Mouse (Mus musculus) limb, embryonic 14.5 days (tissue): Measurements from ENCODE around the gene Taok2. TPM values are rescaled to one million over a fixed set of nuclear protein-coding genes. Genes with fewer than 3 reads are reported as not detected.

Experiments used
- ATAC-seq: fragments of 200-750 bp; cut with Nextera tagmentation; 2 replicates; pipeline ENCODE4 v1.8.0; 2017; ENCODE audit warnings: low read depth, moderate number of reproducible peaks, moderate TSS enrichment; ENCODE audit not compliant: low FRiP score
- DNase-seq: peaks from one replicate; pipeline ENCODE4 v3.0.0-alpha.2; 2015; ENCODE audit warnings: low spot score
- H3K27ac ChIP-seq: fragments of 300-500 bp; sonication (generic); replicated peaks from 2 replicates; pipeline ENCODE4 v1.5.1; 2014; ENCODE audit warnings: low read depth, mild to moderate bottlenecking, low read length, moderate library complexity, mixed read lengths
- H3K27me3 ChIP-seq: fragments of 300-500 bp; sonication (generic); 2 replicates; pipeline ENCODE4 v1.6.1; 2014; ENCODE audit warnings: low read length, mixed read lengths; ENCODE audit not compliant: control insufficient read depth, insufficient read depth
- H3K36me3 ChIP-seq: fragments of 300-500 bp; sonication (generic); 2 replicates; pipeline ENCODE4 v1.6.1; 2014; ENCODE audit warnings: mild to moderate bottlenecking, low read length, moderate library complexity, mixed read lengths; ENCODE audit not compliant: control insufficient read depth, insufficient read depth
- H3K4me1 ChIP-seq: fragments of 300-500 bp; sonication (generic); 2 replicates; pipeline ENCODE4 v1.6.1; 2014; ENCODE audit warnings: antibody characterized with exemption, low read length, mixed read lengths; ENCODE audit not compliant: control insufficient read depth, insufficient read depth
- H3K4me2 ChIP-seq: fragments of 300-500 bp; sonication (generic); replicated peaks from 2 replicates; pipeline ENCODE4 v1.6.1; 2014; ENCODE audit warnings: low read depth, mild to moderate bottlenecking, low read length, moderate library complexity; ENCODE audit not compliant: severe bottlenecking
- H3K4me3 ChIP-seq: fragments of 300-500 bp; sonication (generic); replicated peaks from 2 replicates; pipeline ENCODE4 v1.5.1; 2014; ENCODE audit warnings: low read length
- H3K9ac ChIP-seq: fragments of 300-500 bp; sonication (generic); 2 replicates; pipeline ENCODE4 v1.6.1; 2014; ENCODE audit warnings: mild to moderate bottlenecking, low read depth, low read length, moderate library complexity; ENCODE audit not compliant: severe bottlenecking
- H3K9me3 ChIP-seq: fragments of 300-500 bp; sonication (generic); 2 replicates; pipeline ENCODE4 v1.6.1; 2016; ENCODE audit warnings: low read length; ENCODE audit not compliant: control insufficient read depth
- POLR2A ChIP-seq: fragments of 200-500 bp; IDR thresholded peaks from 2 replicates; pipeline ENCODE4 v1.8.0; 2012; ENCODE audit warnings: inconsistent platforms, mild to moderate bottlenecking, moderate library complexity, borderline replicate concordance; ENCODE audit not compliant: insufficient read depth, insufficient read length; ENCODE audit errors: extremely low read depth
- WGBS: fragments of 180-500 bp; shearing (Covaris S2); extraction: QIAGEN DNeasy Blood & Tissue Kit; methylation state at CpG from one replicate; pipeline ENCODE4 v1.1.7; 2014; 5-methylcytosine and 5-hydroxymethylcytosine counted together
- polyA plus RNA-seq, 2 experiments: library from polyadenylated mRNA; depleted of rRNA in 1 of 2; stranded (reverse) in 1 of 2; unstranded in 1 of 2; fragments of >200 nt; fragmentation: Nextera tagmentation in 1 of 2; extraction: Ambion mirVana in 1 of 2; gene quantifications; 2 replicates each; pipeline versions ENCODE4 v1.2.1 to v1.2.3; 2012 to 2014

Taok2 gene
- polyA plus RNA-seq, 2 experiments: 28.5 to 106 TPM

- Histone ChIP-seq H3K27me3 (no peaks in the 10 kb centered on the region), H3K36me3 (no peaks in the 10 kb centered on the region), H3K4me2 (peak within 1 kb of the TSS; percentile 44), H3K27ac (no peak within 1 kb of the TSS), H3K4me3 (no peak within 1 kb of the TSS), H3K9me3 (no peaks in the 10 kb centered on the region), H3K9ac (no peak within 1 kb of the TSS), H3K4me1 (no peaks in the 10 kb centered on the region)
- ATAC-seq (no peak), DNase-seq (no peak)
- WGBS: 51% methylated on average over 5 of the region's 5 CpGs
- TF ChIP-seq POLR2A: no peak
Observed at GRCm38 (mm10) chr7:126831539-126831938, 53.0 kb downstream of the Taok2 start, which contains the start of gene 4930451I11Rik. Gene 4930451I11Rik (minus strand): TSS chr7:126831639.

DNA sequence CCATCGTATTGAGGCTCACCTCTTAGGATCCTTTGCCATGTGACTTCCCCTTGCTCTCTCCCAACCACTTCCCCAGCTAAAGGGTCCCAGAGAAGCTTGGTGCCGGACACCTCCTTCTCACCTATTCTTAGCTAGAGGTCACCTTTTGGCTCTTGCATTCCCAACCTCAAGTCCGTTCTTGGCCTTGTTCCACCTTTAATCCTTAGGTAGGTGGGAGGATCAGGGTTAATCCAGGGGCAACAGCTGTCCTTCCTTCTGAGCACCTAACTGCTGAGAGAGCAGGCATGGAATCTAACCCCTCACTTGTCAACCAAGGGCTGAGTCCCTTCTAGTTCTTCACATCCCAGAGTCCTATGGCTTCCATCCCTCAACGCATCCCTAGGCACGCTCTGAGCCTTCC lies 58.6 kb downstream of the Taok2 start:
- 61% methylated on average over 5 of the region's 5 CpGs for WGBS
- Histone ChIP-seq H3K4me2 (no peak overlapping the region), H3K27me3 (peaks cover 24% of the 10 kb centered on the region; the same call in 1 of the 2 replicates), H3K4me1 (0 out of 2 replicates have a peak, but pooled peaks cover 3% of the 10 kb centered on the region), H3K36me3 (no peaks in the 10 kb centered on the region), H3K9ac (no peak overlapping the region), H3K4me3 (no peak overlapping the region), H3K9me3 (no peaks in the 10 kb centered on the region), H3K27ac (no peak overlapping the region)
- no peak for TF ChIP-seq POLR2A
- ATAC-seq: no peak
- DNase-seq: no peak

DNA sequence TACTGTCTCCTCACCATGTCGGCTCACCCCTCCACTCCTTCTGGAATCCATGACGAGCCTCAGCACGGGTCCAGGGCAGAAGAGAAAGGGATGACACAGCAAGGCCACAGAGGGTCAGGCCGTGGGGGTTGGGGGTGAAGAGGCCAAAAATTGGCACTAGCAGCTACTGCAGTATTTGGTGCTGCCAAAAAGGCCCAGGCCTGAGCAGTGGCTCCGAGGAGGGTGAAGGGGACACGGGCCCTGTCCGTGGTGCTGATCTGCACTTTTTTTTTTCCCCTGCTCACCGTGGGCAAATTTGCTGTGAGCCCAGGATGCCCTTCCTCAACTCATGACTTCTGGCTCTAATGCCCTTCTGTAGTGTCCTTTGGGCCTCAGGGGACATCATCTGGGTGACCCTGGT lies 59.1 kb downstream of the Taok2 start:
- H3K4me3 ChIP-seq: no peak overlapping the region
- H3K27me3 ChIP-seq: peaks cover 24% of the 10 kb centered on the region; the same call in 1 of the 2 replicates
- no peak overlapping the region for H3K9ac ChIP-seq
- DNase-seq (peak; percentile 60), ATAC-seq (no peak)
- no peak overlapping the region for H3K4me2 ChIP-seq
- no peaks in the 10 kb centered on the region for H3K36me3 ChIP-seq
- 0 out of 2 replicates have a peak, but pooled peaks cover 3% of the 10 kb centered on the region for H3K4me1 ChIP-seq
- H3K27ac ChIP-seq: no peak overlapping the region
- H3K9me3 ChIP-seq: no peaks in the 10 kb centered on the region
- 17% methylated on average over 8 of the region's 8 CpGs for WGBS
- no peak for TF ChIP-seq POLR2A

DNA sequence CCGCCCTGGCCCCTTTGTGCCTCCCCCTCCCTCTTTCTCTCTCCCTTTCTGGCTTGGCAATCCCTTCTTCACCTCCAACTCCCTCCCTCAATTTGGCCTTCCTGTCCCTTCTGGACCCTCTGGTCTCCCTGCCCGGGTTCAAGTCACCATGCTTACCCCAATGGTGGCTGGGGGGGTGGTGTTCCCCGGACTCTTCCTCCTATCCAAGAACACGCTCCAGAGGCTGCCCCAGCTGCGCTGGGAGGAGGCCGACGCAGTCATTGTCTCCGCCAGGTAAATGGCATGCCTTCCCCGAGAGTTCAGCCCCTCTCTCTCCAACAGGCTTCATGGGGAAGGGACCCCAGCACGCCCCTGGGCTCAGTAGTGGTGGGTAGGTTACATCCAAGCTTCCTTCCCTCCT lies 60.6 kb downstream of the Taok2 start:
- Histone ChIP-seq H3K36me3 (no peaks in the 10 kb centered on the region), H3K9ac (no peak overlapping the region), H3K9me3 (no peaks in the 10 kb centered on the region), H3K4me3 (no peak overlapping the region), H3K27me3 (peaks cover 24% of the 10 kb centered on the region; the same call in 1 of the 2 replicates), H3K27ac (no peak overlapping the region), H3K4me2 (no peak overlapping the region), H3K4me1 (0 out of 2 replicates have a peak, but pooled peaks cover 3% of the 10 kb centered on the region)
- no peak for TF ChIP-seq POLR2A
- no peak for ATAC-seq
- 17% methylated on average over 10 of the region's 10 CpGs for WGBS
- DNase-seq: no peak

GRCm38 (mm10) chr7:126823202-126823711 lies 61.2 kb downstream of the Taok2 start:
- DNase-seq: no peak
- TF ChIP-seq POLR2A: no peak
- Histone ChIP-seq H3K9me3 (no peaks in the 10 kb centered on the region), H3K27ac (no peak overlapping the region), H3K4me3 (peak overlapping the region; percentile 26), H3K4me1 (0 out of 2 replicates have a peak, but pooled peaks cover 3% of the 10 kb centered on the region), H3K9ac (no peak overlapping the region), H3K27me3 (peaks cover 24% of the 10 kb centered on the region; the same call in 1 of the 2 replicates), H3K36me3 (no peaks in the 10 kb centered on the region), H3K4me2 (peak overlapping the region; percentile 40)
- 3% methylated on average over 10 of the region's 19 CpGs for WGBS
- no peak for ATAC-seq
